Mouse (Mus musculus): ENCODE data around the gene Alox5ap.

The Alox5ap gene

DNA sequence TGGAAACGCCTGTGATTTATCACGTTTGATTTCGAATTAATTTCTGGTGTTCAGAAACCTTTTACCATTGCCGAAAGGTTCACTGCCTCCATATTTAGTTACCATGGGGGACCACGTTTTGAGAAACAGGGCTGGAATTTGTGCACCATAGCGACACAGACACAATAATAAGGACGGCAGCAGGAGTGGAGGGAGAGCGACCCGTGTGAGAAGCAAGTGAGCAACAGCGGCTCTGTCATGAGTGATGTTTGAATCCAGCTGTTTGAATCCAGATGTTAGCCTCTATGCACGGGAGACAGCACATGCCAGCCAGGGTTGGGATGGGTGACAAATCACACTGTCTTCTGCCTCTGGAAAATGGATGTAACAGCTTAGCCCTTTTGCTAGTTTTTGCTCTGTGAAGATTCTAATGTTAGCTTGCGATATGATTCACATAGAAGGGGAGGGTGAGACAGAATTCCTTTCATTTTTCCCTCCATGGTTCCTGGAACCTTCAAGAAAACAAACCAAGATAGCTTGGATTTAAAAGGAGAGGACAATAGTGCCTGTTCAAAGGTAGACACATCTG is 50.0 kb downstream of the Alox5ap start:
- DNase-seq (ENCODE audit: low read depth, low spot score): no peak

DNA sequence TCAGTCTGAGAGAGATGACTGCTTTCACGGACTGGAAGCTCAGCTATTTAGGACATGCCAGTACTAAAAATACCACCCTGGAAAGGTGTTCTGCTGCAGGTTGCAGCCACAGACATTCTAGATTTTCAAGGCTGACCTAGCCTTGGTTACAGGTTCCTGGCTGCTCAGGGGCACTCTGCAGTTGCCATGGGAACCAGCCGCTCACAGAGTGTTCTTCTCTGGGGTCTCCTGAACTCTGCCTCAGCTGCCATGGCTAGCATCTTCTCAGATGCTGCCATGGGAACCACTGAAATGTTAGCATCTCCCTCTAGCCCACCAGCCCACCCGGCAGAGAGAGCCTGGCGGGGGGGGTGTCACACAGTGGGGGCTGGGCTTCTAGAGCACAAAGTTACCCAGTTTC is 52.4 kb downstream of the Alox5ap start:
- DNase-seq (ENCODE audit: low read depth, low spot score): no peak

DNA sequence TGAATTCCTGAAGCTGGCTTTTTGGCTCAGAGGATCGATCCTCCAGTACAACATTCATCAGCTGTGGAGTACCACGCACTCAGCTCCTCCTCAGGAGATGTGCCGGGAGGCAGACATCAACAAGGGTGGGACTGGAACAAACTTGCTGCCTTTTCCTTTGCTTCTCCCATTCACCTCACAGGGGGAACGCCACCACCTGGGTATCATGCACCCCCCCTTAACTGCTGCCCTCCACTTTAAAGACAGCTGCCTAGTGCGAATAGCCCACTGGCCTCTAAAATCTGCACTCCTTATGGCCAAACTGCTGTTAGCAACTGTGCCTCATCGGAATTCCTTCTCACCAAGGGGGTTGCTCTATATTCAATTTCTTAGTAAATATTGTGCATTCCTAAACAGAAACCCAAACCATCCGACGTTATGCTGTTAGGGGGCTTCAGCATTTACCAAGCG is 55.3 kb downstream of the Alox5ap start:
- no peak for DNase-seq (ENCODE audit: low read depth, low spot score)

DNA sequence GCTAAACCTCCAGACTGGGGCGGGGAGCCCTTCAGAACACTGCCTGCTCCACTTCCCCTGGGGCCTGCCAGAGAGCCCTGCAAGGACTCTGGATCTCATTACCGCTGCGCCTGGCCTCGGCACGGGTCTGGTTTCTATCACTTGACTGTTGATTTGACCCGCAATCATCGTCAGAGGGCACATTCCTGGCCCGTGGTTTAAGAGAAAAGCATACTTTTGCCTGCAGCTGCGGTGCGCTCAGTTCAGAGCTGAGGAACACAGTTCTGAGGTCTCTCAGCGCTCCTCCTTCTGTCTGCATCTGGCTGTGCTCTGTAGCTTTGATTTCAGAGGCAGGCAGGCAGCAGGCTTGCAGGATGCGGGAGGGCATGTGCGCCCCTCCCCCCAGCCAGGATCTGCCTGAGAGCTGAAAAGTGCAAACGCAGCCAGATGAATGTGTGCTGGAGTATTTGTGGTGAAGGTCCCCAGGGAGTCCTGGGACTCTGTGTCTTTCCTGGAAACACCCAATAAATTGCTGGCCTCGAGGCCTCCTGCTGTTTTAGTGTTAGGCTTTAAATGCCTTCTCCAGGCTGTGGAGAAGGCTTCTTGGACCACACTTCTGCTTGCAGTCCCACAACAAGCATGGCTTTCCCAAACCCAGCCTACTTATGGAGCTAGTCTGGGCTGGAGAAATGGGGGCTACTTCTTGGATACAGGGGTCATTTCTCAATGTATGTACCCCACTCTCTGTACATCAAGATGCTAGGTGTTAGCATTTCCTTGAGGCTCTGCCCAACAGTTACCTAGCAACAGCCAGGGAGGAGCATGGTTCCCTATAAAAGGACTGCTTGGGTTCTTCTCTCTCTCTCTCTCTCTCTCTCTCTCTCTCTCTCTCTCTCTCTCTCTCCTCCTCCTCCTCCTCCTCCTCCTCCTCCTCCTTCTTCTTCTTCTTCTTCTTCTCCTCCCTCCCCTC is 56.2 kb downstream of the Alox5ap start:
- no peak for DNase-seq (ENCODE audit: low read depth, low spot score)

DNA sequence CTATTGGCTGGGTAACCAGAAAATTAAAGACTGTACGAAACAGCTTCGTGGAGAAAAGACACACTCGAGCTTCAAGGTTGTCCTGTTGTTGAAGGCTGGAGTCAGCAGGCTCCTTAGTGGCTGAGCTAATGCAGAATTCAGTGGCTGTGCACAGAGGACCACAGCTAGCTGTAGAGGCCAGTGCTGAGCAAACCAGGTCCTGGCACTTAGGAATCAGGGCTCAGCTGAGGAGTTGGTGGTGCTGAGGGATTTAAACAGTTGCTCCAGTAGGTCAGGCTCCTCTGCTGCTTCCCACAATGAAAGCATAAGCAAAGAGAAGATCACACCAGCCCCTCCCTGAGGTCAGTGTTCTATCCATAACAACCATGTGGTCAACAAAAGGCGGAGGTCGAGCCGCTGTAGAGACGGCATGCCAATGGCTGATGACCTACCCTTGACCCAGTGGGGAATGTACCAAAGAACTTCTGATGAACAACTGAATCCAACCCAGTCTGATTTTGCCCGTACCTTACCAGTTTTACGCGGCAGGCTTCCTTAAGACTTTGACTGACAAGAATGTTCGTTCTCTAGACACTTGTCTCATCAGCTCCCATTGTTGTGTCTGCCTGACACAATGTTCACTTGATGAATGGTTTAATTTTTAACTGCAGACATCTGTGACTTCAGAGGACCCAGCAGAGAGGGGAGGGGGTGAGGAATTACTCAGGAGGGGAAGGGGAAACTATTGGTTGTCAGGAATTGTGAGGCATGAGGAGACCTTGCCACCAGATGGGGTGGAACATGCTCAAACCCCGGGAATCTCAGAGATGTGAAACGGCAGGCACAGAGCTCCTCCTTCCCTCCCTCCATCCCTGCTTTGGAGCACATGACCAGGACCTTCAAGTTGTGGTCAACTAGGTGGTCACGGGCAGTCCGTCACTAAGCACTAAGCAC is 57.6 kb downstream of the Alox5ap start:
- no peak for DNase-seq (ENCODE audit: low read depth, low spot score)

DNA sequence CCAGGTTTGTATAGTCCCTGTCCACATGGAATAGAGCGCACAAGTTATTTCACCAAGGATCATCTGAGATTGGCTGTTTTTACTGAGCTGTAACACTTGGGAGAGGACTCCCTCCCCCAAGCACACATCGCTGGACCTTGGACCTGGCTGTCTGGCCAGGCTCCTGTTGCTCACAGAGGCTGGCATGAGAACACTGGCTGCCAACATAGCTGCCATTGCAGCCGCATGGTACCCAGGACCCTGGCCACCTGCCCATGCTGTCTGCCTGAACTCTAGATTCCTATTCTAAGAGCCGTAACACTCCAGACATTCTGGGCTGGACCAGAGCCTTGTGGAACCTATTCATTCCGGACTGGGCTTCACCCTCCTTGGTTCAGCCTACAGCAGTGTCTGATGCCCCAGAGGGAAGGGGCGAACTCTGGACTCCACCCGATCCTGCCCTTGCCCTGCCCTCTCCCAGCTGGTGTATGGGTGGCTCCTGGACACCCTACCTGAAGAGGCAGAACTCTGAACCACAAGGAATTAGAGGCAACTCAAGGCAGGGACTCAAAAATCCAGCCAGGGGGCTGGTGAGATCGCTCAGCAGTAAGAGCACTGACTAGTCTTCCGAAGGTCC is 58.5 kb downstream of the Alox5ap start:
- DNase-seq (ENCODE audit: low read depth, low spot score): no peak

DNA sequence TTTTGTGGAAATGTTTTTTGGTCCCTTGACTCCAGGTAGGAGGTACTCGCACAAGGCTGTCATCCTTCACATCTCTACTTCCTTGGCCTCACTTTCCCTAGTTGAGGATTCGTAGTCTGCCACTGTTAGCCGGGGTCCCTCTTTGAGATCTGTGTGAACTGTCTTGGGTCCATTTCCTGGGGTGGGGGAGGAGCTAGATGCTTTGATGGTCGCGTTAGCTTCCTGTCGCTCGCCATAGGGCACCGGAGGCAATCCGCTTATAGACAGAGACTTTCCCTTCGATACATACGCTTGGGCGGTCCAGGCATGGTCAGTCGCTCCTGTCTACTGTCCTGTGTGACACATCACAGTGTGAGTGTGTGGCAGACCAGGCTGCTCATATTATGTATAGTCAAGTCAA is 60.2 kb downstream of the Alox5ap start:
- DNase-seq (ENCODE audit: low read depth, low spot score): no peak

DNA sequence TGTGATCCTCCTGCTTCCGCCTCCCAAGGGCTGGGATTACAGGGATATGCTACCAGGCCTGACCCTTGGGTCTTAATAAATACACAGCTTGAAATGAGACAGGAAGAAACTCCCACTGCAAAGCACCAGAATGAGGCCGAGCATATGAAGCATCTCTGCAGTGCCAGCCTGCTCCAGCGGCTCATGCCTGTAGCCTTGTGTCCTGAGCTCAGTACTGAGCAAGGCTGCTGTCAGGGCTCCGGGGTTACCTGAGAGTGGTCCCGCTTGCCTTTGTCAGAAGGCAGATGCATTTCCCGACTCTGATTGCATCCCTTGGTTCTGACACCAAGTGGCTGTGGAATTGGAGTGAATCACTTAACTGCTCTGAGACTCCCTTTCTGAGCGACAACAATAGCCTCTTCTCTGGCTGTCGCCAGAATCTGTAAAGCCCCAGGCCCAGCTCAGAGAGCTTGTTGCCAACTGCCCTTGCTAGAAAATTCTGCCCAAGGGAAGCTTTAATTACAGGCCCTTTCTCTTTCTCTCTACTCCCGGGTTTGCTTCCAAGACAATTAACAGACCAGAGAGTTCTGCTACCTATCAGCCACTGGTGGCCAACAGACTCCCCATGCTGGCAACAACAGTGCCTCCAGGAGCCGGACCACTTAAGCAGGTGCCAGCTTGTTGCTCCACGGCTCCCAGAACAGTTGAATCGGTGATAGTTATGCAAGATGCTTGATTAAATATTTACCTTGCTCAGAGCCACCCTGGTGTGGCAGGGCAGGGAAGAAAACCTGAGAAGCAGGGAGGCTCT is 64.7 kb downstream of the Alox5ap start:
- DNase-seq (ENCODE audit: low read depth, low spot score): no peak

DNA sequence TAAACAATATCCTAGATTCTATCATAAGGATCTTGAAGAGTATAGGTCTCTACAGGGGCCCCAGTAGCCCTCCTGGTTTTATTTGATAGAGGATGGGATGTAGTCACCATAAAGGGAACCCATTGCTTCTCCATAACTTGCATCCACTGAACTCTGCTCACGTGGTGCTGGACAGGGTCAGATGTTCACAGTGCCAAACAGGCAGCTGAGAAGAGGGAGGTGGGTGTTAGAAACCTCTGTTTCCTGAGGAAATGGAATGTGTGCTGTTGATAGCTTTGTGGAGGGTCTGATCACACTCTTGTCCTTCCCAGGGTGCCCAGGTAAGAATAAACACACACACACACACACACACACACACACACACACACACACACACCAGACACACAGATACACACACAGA is 66.0 kb downstream of the Alox5ap start:
- no peak for DNase-seq (ENCODE audit: low read depth, low spot score)

DNA sequence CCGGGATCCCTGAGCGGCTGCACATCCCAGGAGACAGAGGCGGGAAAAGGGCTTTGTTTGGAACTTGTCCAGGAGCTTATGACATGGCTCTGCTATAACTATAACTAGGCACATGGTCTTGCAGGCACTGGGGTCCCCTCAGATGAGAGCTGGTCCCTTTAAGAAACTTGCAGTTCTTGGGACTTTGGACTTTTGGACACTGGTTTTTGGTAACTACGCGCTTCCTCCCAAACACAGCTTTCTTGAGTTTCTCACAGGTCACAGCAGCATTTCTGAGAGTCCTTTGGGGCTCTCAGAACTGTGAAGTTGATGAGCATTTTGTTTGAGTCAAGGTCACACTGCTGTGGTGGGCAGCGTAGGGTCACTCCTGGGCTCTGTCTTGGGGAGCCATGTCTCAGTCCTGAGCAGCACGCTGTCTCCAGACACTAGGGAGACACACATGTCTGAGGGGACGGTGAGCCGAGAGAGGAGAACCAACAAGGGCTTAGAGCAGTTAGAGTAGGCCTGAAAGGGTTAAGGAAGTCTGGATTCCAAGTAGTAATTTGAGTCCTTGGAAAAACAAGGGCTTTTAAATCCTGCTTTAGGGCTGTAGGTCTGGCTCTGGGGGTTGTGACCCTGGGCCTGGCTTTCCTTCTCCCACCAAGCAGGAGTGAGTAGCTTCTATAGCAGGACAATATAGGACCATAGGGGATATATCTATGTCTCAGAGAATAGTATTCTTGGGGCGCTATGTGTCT is 67.0 kb downstream of the Alox5ap start:
- DNase-seq (ENCODE audit: low read depth, low spot score): no peak

DNA sequence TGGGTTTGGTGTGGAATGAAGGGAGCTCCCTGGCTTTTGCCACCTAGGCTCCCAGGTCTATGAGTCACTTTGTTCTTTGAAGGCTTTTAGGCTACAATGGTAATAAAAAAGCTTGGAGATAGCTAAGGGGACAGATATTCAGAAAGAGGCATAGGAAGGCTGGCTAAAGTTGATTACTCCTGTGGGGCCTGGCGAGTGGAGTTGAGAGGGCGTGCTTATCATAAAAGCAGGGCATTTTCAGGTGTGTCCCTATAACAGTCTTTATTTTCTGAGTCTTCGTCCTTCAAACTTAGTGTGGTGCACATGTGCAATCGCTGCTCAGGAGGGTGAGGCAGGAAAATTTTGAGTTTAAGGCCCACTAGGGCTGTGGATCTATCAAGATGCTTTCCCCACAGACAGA is 68.2 kb downstream of the Alox5ap start:
- no peak for DNase-seq (ENCODE audit: low read depth, low spot score)

DNA sequence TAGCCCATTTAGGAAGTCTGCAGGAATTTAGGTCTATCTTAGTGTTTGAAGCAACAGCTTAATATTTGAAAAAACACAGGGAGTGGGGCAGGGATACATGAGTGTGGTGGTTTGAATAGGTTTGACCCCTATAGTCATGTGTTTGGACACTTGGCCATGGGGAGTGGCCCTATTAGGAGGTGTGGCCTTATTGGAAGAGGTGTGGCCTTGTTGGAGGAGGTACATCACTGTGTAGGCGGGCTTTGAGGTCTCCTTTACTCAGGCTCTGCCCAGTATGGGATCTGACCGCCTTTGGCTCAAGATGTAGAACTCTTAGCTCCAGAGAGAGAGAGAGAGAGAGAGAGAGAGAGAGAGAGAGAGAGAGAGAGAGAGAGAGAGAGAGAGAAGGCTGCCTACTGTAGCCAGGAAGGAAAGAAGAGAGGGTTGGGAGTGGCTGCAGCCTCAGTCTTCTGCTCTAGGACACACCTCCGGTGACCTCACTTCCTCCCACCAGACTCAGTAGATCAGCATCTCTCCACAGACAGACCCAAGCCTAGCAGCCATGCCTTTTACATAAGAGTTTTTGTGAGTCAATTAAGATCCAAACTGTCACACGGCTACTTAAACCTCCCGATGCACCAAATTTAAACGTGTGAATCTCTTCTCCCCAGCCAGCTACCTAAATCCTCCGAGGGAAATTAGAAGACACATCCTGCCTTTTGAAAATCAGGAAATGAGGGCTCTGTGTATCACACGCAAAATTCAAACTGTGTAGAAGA is 69.6 kb downstream of the Alox5ap start:
- no peak for DNase-seq (ENCODE audit: low read depth, low spot score)

DNA sequence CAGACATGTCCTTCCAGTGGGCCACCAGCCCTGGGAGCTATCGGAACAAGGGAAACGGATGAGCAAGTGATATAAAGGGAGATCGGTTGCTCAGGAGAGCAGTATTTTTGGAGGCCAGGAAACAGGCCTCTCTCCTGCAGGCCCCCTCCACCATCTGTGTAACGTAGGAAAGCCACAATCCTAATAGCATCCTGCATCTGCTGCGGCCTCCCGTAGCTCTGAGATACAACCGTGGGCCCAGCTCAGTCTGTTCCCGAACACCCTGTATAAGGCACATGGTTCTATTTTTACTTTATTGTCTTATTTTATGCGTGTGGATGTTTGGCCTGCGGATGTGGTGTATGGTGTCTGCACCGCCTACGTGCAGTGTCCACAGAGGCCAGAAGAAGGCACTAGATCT is 70.4 kb downstream of the Alox5ap start:
- DNase-seq (ENCODE audit: low read depth, low spot score): no peak

DNA sequence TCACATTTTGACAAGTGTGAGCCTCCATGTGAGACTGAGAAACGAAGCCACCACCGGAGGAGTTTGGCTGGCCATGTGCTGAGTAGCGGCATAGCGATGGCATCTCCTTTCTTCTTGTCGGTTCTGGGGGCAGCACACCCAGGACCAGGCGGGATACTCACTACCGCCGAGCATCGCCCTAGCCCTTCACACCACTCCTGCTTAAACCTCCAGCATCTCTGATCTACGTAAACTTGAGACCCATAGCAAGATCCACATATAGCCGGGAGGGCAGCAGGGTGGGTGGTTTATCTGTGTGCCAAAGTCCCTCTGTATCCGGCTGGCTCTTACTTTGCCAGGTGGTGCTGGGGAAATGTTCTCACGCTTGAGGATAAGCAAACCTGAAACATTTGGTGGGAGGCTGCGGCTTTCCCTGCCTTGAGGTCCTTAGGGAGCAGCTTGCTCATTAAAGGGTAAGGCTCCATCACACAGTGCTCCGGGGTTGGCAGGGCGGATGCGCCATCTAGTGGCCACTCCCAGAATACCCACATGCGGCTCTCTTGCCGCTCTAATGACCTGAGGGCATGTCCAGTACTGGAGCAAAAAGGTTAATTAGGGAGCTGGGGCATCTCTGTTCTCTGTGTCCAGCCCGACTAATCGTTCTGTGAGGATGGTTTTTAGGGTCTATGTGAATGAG is 71.1 kb downstream of the Alox5ap start:
- peak; percentile 61 for DNase-seq (ENCODE audit: low read depth, low spot score)

DNA sequence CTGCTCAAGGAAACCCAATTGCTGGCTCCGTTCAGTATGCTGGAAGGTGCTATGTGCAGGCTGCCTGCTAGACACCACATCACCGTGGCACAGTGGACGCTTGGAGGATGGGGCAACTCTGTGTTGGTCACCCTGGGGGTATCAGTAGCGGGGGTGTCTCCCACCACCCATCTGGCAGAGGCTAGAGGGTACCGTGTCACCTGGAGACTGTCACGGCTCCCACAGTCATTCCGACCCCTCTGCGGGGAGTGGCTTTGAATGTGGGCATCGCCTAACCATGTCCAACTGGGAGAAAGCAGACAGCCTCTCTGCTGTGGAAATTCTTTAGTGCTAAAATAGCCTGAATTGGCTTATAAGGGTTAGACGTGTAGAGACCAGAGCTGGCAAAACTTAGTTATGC is 72.6 kb downstream of the Alox5ap start:
- DNase-seq (ENCODE audit: low read depth, low spot score): no peak
